Mouse (Mus musculus): Measurements from ENCODE around the gene Gli2. TPM values are rescaled to one million over a fixed set of nuclear protein-coding genes. Genes with fewer than 3 reads are reported as not detected.

Gene Gli2
- polyA plus RNA-seq (2012; fragmentation: generic; extraction: Trizol), result 0.65 TPM

DNA sequence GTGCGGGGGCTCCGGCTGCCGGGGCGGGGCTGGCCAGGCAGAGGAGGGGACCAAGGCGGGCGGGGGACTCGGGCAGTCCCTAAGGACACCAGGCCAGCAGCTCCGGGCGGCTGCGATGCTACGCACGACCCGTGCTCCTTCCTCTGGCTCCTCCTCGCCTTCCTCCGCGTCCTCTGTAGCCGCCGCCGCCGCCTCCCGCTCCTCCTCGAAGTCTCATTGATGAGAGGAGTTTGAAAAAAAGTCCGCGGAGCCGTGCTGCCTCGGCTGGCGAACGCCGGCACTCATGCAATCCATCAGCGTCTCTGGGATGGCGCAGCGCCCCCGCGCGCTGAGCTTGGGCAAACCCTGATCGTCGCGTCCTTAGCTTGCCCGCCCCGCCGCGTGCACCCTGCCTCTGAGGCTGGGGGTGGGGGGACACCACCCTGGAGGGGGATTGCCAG is at the start of gene Gli2:
Gene Gli2, minus strand, starts transcription at position 218 of the 440 bp plus-strand sequence.
- no peaks in the 10 kb centered on the region for H3K36me3 ChIP-seq (ENCODE audit: control insufficient read depth, insufficient read depth)

DNA sequence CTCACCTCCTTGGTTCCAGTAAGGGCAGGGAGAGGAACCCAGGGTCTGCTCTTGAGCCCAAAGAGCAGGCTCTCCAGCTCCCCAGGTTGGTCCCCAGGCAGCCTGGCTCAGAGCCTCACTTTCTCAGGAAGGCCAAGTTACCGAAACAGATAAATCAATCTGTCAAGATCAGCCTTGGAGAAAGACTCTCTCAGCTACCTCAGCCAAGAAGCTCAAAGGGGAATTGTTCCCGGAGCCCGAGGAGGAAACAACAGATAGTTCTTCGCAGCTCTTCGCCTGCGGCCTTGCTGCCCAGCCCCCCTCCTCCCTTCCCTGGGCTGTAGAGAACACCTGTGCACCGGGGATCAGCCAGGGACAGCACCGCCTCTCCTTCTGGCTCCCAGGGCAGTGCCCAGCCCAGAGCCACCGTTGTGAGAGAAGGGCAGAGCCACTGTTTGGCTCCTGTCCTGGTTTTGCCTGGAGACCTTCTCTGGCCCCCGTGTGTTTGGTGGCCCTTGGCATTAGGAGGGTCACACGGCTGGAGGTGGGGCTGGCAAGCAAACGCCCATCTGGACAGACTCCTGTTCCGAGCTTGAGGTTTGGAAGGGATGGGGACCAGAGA is 44.6 kb upstream of the Gli2 start:
- Histone ChIP-seq H3K4me2 (ENCODE audit: low read depth) (no peak overlapping the region), H3K4me3 (no peak overlapping the region), H3K27me3 (ENCODE audit: control insufficient read depth, insufficient read depth, insufficient read length) (no peaks in the 10 kb centered on the region), H3K36me3 (ENCODE audit: control insufficient read depth, insufficient read depth) (no peaks in the 10 kb centered on the region), H3K79me2 (ENCODE audit: control insufficient read depth, insufficient read depth) (no peaks in the 10 kb centered on the region), H3ac (ENCODE audit: control insufficient read depth, insufficient read length) (no peak overlapping the region)
- no peak for TF ChIP-seq E2F4 (IDR thresholded peaks at IDR 0.05; ENCODE audit: insufficient read depth)
- no peak for TF ChIP-seq MAX (IDR thresholded peaks at IDR 0.05; ENCODE audit: low read depth)
- no peak for TF ChIP-seq POLR2AphosphoS2 (IDR thresholded peaks at IDR 0.05; ENCODE audit: insufficient read length, low read depth)
- no peak for TF ChIP-seq TCF12 (IDR thresholded peaks at IDR 0.05; ENCODE audit: insufficient read depth, poor library complexity, severe bottlenecking)
- TF ChIP-seq REST (IDR thresholded peaks at IDR 0.05; ENCODE audit: insufficient read depth, insufficient read length), result no peak
- no peak for TF ChIP-seq SRF (IDR thresholded peaks at IDR 0.05; ENCODE audit: control insufficient read depth, insufficient read length, low read depth)
- TF ChIP-seq TCF3 (IDR thresholded peaks at IDR 0.05; ENCODE audit: insufficient read length, low read depth), result no peak
- no peak for TF ChIP-seq CEBPB (IDR thresholded peaks at IDR 0.05; ENCODE audit: insufficient read depth, poor library complexity, severe bottlenecking)
- TF ChIP-seq POLR2A (IDR thresholded peaks at IDR 0.05; ENCODE audit: insufficient read length, low read depth), result no peak
- no peak for TF ChIP-seq MYOD1 (IDR thresholded peaks at IDR 0.05; ENCODE audit: control insufficient read depth in 1 of 3, insufficient read length in 2 of 3, low read depth in 2 of 3)
- no peak for TF ChIP-seq MYOG (IDR thresholded peaks at IDR 0.05; ENCODE audit: control insufficient read depth in 1 of 3, insufficient read depth in 1 of 3, insufficient read length in 2 of 3, low read depth in 2 of 3)
- no peak for TF ChIP-seq USF1 (IDR thresholded peaks at IDR 0.05; ENCODE audit: low read depth)

More for the DNA sequence above, at the start of gene Gli2:
- H3K79me2 ChIP-seq (ENCODE audit: control insufficient read depth, insufficient read depth), result no peaks in the 10 kb centered on the region
- H3ac ChIP-seq (ENCODE audit: control insufficient read depth, insufficient read length), result peak within 1 kb of the TSS; percentile 46
- H3K4me2 ChIP-seq (ENCODE audit: low read depth), result peak within 1 kb of the TSS; percentile 75
- H3K4me3 ChIP-seq, result peak within 1 kb of the TSS; percentile 24
- TF ChIP-seq POLR2AphosphoS2 (IDR thresholded peaks at IDR 0.05; ENCODE audit: insufficient read length, low read depth) (no peak), POLR2A (IDR thresholded peaks at IDR 0.05; ENCODE audit: insufficient read length, low read depth) (peak; percentile 57)
- peaks cover 13% of the 10 kb centered on the region for H3K27me3 ChIP-seq (ENCODE audit: control insufficient read depth, insufficient read depth, insufficient read length)

DNA sequence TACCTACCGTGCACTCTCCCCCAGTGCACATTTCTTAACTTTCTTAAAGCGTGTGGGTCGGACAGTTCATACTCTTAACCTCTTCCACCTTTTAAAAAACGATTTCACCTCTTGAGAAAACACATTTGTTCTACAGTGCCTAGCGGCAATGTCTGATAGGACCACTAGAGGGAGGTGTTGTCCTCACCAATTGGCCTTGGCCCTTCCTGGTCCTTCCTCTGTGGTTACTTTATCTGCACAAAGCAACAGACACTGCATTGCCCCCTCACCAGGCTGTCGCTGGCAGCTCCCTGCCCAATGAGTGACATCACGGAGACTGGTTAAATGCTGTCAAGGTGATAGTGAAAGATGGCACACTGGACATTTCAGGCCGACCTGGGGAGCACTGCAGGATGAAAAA is 40.3 kb upstream of the Gli2 start:
- Histone ChIP-seq H3K4me2 (ENCODE audit: low read depth) (no peak overlapping the region), H3K36me3 (ENCODE audit: control insufficient read depth, insufficient read depth) (no peaks in the 10 kb centered on the region), H3K4me3 (no peak overlapping the region), H3K27me3 (ENCODE audit: control insufficient read depth, insufficient read depth, insufficient read length) (no peaks in the 10 kb centered on the region), H3K79me2 (ENCODE audit: control insufficient read depth, insufficient read depth) (no peaks in the 10 kb centered on the region), H3ac (ENCODE audit: control insufficient read depth, insufficient read length) (no peak overlapping the region)
- peak in 1 of 3 experiments; percentile 10 for TF ChIP-seq MYOD1 (IDR thresholded peaks at IDR 0.05; ENCODE audit: control insufficient read depth in 1 of 3, insufficient read length in 2 of 3, low read depth in 2 of 3)
- no peak for TF ChIP-seq USF1 (IDR thresholded peaks at IDR 0.05; ENCODE audit: low read depth)

DNA sequence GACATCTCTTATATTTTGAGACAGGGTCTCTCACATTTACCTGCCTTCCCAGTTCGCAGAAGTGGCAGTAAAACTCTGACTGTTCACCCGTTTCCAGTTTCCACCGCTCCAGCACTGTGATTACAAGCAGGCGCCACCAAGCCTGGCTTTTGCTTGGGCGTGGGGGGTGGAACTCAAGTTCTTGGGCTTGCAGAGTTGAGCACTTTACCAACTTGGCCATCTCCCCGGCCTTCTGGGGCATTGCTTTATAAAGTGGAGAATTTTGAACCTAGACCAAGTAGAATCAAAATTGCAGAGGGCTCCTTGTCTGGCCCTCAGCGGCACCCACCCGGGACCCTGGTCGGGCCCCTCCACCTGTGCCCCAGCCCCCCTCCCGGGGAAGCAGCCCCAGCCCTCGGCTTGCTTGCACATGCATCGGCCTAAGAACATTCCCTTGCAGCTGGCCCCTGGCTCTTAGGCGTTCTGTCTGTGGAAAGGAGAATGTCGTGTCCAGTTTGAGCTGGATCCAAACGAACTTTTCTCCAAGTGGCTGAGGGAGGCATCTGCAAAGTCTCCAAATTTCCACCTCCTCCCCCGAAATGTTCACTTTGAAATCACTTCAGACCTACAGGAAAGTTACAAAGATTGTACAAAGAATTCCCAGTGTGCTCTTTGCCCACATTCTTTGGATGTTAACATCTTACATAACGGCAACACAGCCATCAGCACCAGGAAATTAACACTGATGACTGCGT is 36.6 kb upstream of the Gli2 start:
- no peaks in the 10 kb centered on the region for H3K36me3 ChIP-seq (ENCODE audit: control insufficient read depth, insufficient read depth)

DNA sequence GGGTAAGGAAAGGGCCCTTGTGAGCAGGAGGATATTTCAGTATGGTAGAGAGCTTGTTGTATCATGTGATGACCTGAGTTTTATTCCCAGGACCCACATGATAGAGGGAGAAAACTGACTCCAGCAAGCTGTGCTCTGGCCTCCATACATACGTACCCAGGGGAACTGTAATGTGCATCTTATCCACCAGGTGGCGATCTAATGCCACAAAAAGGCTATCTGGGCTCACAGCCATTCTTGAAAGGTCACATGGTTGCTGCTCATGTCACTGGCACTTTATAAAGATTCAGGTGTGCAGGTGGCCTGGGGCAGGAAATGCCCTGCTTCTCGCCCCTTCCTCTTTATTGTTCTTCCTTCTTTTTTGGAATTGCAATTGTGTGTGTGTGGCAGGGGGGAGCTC is 34.1 kb upstream of the Gli2 start:
- Histone ChIP-seq H3K4me2 (ENCODE audit: low read depth) (no peak overlapping the region), H3K4me3 (no peak overlapping the region), H3ac (ENCODE audit: control insufficient read depth, insufficient read length) (no peak overlapping the region), H3K79me2 (ENCODE audit: control insufficient read depth, insufficient read depth) (no peaks in the 10 kb centered on the region), H3K27me3 (ENCODE audit: control insufficient read depth, insufficient read depth, insufficient read length) (peaks cover under 1% of the 10 kb centered on the region), H3K36me3 (ENCODE audit: control insufficient read depth, insufficient read depth) (no peaks in the 10 kb centered on the region)
- TF ChIP-seq POLR2AphosphoS2 (IDR thresholded peaks at IDR 0.05; ENCODE audit: insufficient read length, low read depth), result no peak
- peak; percentile 87 for TF ChIP-seq USF1 (IDR thresholded peaks at IDR 0.05; ENCODE audit: low read depth)

More for the DNA sequence above, 36.6 kb upstream of the Gli2 start:
- no peaks in the 10 kb centered on the region for H3K27me3 ChIP-seq (ENCODE audit: control insufficient read depth, insufficient read depth, insufficient read length)
- no peak overlapping the region for H3ac ChIP-seq (ENCODE audit: control insufficient read depth, insufficient read length)
- no peak for TF ChIP-seq POLR2A (IDR thresholded peaks at IDR 0.05; ENCODE audit: insufficient read length, low read depth)
- TF ChIP-seq TCF12 (IDR thresholded peaks at IDR 0.05; ENCODE audit: insufficient read depth, poor library complexity, severe bottlenecking), result no peak
- no peak for TF ChIP-seq USF1 (IDR thresholded peaks at IDR 0.05; ENCODE audit: low read depth)
- no peak for TF ChIP-seq E2F4 (IDR thresholded peaks at IDR 0.05; ENCODE audit: insufficient read depth)
- H3K79me2 ChIP-seq (ENCODE audit: control insufficient read depth, insufficient read depth), result no peaks in the 10 kb centered on the region
- H3K4me2 ChIP-seq (ENCODE audit: low read depth), result no peak overlapping the region
- no peak overlapping the region for H3K4me3 ChIP-seq

DNA sequence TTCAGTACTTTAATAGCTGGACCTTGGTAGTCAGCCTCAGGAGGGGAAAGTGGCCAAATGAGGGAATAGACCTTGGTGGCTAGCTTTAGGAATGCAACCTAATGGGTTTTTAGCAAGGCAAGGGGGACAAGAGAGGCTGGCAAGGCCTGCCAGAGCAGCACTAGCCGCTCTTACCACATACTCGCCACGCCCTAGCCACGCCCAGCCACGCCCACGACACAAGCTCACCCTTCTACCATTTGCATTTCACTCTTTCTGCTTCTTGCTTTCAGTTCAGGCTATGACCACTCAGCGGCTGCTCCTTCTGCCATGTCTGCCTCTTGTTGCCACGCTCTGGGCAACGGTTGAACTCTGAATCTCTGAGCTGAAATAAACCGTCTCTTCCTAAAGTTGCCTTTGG is 32.4 kb upstream of the Gli2 start:
- no peaks in the 10 kb centered on the region for H3K36me3 ChIP-seq (ENCODE audit: control insufficient read depth, insufficient read depth)
- H3ac ChIP-seq (ENCODE audit: control insufficient read depth, insufficient read length), result no peak overlapping the region
- H3K4me2 ChIP-seq (ENCODE audit: low read depth), result no peak overlapping the region
- H3K4me3 ChIP-seq, result no peak overlapping the region
- no peaks in the 10 kb centered on the region for H3K79me2 ChIP-seq (ENCODE audit: control insufficient read depth, insufficient read depth)
- TF ChIP-seq POLR2A (IDR thresholded peaks at IDR 0.05; ENCODE audit: insufficient read length, low read depth), result no peak
- no peak for TF ChIP-seq TCF12 (IDR thresholded peaks at IDR 0.05; ENCODE audit: insufficient read depth, poor library complexity, severe bottlenecking)
- TF ChIP-seq USF1 (IDR thresholded peaks at IDR 0.05; ENCODE audit: low read depth), result no peak
- TF ChIP-seq SRF (IDR thresholded peaks at IDR 0.05; ENCODE audit: control insufficient read depth, insufficient read length, low read depth), result no peak
- no peak for TF ChIP-seq POLR2AphosphoS2 (IDR thresholded peaks at IDR 0.05; ENCODE audit: insufficient read length, low read depth)
- no peak for TF ChIP-seq E2F4 (IDR thresholded peaks at IDR 0.05; ENCODE audit: insufficient read depth)
- TF ChIP-seq MYOG (IDR thresholded peaks at IDR 0.05; ENCODE audit: control insufficient read depth in 1 of 3, insufficient read depth in 1 of 3, insufficient read length in 2 of 3, low read depth in 2 of 3), result no peak
- TF ChIP-seq TCF3 (IDR thresholded peaks at IDR 0.05; ENCODE audit: insufficient read length, low read depth), result no peak
- no peak for TF ChIP-seq CEBPB (IDR thresholded peaks at IDR 0.05; ENCODE audit: insufficient read depth, poor library complexity, severe bottlenecking)
- no peak for TF ChIP-seq MAX (IDR thresholded peaks at IDR 0.05; ENCODE audit: low read depth)
- TF ChIP-seq REST (IDR thresholded peaks at IDR 0.05; ENCODE audit: insufficient read depth, insufficient read length), result no peak
- TF ChIP-seq MYOD1 (IDR thresholded peaks at IDR 0.05; ENCODE audit: control insufficient read depth in 1 of 3, insufficient read length in 2 of 3, low read depth in 2 of 3), result no peak
- peaks cover 7% of the 10 kb centered on the region for H3K27me3 ChIP-seq (ENCODE audit: control insufficient read depth, insufficient read depth, insufficient read length)

Data from myocyte (in vitro differentiated cells).